Mouse (Mus musculus) testis, adult 2 months (tissue): Measurements from ENCODE around the gene Sdf2.

Source experiments
- CTCF ChIP-seq: fragments of 200-500 bp; IDR thresholded peaks from 2 replicates; pipeline ENCODE4 v1.5.1; 2012; ENCODE audit warnings: low read depth, mild to moderate bottlenecking, inconsistent platforms, low read length, moderate library complexity; ENCODE audit not compliant: control insufficient read depth, insufficient read depth, insufficient replicate concordance
- POLR2A ChIP-seq: fragments of 200-500 bp; IDR thresholded peaks from 2 replicates; pipeline ENCODE4 v1.6.1; 2012; ENCODE audit warnings: low read depth, mild to moderate bottlenecking, inconsistent platforms, low read length, moderate library complexity; ENCODE audit not compliant: control insufficient read depth

DNA sequence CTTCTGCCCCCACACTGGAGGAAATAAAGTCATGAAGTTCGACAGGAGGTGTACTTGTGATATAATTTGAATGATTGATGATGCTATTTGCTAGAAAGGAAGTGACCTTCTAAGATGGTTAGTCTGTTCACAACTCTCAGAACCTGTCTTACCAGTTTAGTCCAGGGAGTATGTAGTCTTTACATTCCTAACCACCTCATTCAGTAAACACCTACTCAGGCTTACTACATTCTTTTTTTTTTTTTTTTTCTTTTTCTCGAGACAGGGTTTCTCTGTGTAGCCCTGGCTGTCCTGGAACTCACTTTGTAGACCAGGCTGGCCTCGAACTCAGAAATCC lies 1.4 kb downstream of the Sdf2 start:
- TF ChIP-seq CTCF (no peak), POLR2A (no peak)
